Mouse (Mus musculus) brain, embryonic 18.5 days (tissue): Measurements from ENCODE around the gene Ttc41.

Experiments used
- DNase-seq: peaks from one replicate; pipeline ENCODE4 v3.0.0-alpha.2; 2012; ENCODE audit warnings: low read depth, low spot score

The Ttc41 gene

DNA sequence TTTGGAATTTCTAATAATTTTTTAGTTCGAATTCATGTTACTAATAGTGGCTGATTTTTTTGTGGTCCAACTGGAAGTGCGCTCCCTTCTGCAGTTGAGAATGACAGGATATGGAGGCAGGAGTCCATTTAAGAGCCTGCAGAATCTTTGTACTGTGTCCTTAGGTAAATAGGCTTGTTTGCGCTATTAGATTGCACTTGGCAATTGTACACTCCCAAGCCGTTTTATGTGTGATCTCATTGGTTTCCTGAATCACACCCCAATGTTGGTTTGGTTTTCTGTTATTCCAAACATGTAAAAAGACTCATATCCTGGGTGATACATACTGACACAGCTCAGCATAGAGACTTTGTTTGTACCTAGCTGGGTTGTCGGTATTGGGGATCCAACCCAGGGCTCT lies 78.0 kb downstream of the Ttc41 start:
- DNase-seq: no peak

DNA sequence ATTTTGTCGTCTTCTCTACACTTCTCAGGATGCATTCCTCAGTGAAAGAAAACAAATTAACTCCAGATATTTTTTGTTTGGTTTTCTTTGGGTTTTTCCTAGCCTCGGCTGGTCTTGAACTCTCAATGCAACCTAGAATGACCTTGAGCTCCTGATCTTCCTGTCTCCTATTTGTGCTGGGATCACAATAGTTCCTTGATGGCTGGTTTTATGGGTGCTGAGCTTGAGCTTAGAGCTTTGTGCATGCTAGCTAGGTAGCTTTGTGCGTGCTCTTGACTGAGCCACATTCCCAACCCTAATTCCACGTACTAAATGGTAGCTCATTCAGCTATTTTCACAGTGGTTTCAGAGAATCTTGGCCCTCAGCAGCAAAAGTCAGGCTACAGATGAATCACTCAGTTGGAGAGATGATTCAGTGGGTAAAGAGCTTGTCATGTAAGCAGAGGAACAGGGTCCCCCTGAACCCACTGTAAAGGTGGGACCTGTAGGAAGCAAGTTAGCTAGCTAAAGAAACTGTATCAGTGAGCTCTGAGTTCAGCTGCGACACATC lies 78.6 kb downstream of the Ttc41 start:
- no peak for DNase-seq

DNA sequence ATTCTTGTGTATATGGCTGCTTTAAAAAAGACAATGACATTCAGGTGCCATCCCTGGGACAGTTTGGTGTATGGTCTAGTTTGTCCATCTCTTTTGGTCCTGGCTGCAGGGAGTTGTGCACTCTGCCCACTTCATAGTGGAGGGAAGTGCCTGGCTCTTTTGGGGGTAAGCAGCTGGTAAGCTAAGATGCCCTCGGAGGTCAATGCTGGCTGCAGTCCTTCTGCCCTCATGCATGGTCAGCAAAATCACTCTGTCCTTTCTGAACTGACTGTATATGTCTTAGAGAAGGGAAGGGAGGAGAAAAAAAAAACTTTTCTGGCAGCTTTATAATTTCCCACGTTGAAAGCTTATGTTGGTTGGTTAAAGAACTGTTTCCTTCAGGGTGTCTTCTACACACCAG lies 79.8 kb downstream of the Ttc41 start:
- no peak for DNase-seq

DNA sequence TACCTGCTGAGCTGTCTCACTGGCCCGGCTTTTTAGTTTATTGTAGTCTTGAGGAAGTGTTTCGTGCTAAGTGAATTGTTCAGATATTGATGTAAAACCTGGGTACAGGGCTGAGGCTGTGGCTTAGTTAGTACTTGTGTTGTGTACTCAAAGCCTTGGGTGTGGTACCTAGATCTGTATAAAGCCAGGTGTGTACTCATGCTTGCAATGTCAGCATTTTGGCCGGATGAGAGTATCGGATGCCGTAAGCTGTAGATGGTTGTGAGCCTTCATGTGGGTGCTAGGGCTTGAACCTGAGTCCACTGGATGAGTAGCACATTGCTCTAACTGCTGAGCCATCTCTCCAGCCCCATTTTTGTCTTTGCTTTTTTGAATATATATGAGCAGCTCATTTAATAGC lies 80.5 kb downstream of the Ttc41 start:
- no peak for DNase-seq

DNA sequence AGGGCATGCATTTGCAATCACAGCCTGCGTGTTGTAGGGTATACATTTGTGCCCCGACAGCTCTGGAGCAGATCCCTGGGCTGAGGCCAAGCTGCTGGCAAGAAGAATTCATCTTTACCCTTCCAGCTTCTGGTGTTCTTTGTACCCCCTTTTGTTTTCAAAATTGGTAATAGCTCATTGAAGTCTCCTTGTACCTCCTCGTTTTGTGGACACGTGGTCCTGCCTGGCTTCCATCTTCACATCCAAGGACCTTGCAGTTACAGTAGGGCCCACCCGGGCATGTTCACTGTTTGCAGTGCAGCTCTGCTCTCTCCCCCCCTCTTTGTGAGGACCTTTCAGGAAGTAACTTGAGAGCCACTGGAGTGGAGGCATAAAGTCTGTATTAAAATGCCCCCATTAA lies 82.6 kb downstream of the Ttc41 start:
- DNase-seq: no peak

DNA sequence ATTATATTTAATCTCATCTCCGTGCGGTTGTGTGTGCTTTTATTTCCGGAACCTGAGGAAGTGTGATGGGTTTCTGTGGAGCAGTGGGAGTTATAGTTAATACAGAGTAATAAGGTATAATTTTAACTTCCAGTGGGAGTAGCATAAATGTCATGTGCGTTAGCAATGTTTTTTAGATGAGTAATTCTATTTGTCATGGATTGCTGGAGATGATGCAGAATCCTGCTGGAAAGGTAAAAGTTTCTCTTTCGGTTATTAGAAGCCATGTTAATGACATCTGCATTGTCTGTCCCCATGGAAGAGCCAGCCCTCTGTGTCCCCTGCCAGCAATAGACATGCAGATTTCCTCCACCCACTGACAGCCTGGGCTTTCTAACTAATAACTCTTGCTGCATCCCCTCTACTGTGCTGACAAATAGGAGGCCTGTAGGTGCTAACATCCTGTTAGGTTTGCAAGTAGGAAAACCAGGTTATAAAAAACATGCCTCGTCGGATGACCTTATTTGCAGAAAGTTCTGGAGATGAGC lies 83.6 kb downstream of the Ttc41 start:
- DNase-seq: no peak

DNA sequence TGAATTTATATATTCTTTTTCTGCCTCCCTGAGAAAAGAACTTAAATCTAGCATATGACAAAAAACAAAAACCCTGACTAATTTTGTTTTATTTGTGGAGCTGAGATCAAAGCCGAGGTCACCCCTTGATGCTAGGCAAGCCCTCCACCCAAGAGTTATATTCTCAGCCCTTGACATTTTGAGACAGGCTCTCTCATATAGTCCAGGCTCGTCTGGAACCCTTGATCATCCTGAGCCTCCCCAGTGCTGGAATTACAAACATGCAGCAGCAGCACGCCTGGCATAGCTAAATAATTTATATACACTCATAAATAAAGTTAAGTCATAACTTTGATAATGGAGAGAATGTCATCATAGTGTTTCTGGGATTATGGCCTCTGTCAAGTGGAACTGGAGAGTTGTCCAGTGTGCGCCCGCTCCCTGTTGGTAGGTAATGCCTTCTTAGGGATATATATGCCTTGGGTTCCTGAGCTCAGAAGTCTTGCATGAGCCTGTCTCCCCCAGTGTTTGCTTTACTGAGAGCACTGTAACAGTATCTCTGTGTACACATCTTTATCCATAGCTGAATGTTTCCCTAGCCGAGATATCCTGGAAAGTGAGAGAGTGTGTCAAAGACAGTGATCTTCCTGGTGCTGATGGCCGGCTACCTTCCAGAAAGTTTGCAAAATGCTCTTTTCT lies 86.0 kb downstream of the Ttc41 start:
- DNase-seq: no peak

DNA sequence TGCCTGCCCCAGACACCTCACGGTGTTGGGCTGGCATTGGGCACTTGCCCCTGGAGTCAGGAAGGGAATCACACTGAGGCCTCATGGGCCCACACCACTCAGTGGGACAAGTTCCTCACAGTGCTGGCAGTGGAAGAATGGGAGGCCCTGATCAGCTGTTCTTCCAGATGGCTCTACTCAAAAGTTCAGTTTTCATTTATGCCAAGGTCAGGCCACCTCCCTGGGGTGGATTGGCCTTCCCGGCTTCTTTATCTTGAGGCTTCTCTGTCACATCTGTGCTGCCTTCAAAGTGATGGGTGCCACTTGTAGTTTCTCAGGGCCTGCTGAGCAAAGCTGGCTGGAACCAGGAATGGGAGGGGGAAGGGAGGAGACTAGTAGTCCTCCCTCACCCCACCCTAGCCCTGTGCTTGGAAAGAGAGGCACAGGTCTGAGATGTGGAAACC lies 87.9 kb downstream of the Ttc41 start:
- DNase-seq: no peak

DNA sequence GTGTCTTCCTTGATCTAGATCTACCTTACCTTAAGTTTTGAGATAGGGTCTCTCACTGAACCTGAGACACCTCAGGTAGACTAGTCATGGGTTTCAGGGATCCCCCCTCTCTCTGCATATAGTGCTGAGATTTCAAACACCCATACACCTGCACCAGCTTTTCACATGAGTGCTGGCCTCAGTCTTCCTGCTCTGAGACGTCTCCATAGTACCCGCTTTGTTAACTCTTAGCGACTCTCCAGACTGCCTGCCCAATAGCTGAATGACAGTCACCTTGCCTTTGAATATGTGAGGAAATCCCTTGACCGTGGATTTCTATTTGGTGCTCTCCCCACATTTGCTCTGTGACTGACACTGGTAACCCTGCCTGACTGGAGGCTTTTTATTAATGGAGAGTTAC lies 88.6 kb downstream of the Ttc41 start:
- DNase-seq: no peak

DNA sequence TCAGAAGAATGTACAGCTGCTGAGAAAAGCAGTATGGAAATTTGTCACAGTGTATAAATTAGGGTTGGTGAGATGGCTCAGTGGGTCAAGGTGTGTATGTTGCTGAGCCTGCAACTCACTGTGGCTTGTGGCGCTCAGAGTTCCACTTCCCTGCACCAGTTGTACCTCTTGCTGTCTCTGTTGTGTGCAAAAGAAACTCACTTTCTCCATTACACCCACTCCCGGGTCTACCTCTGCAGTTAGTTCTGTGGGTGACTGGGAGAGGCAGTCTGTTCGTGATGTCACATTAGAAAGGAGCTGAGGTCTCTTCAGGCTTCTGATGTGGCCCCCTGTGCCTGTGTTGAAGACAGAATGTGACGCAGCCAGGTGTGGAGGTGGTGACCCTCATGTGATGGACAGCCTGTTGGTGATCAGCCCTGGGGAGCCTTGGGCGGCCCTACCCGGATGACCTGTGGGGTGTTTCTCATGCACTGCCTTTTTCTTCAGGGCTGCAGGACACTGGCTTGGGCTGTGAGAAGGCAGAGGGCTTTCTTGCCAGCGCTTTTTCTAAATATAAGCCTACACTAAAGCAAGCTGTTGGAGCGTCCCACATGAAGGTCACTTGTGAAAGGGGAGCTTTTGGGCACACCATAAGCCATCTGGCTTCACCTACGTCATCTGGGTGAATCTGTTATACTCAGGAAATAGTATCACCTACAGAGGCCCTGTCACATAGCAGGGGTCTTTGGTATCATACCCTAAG lies 89.4 kb downstream of the Ttc41 start:
- DNase-seq: no peak

DNA sequence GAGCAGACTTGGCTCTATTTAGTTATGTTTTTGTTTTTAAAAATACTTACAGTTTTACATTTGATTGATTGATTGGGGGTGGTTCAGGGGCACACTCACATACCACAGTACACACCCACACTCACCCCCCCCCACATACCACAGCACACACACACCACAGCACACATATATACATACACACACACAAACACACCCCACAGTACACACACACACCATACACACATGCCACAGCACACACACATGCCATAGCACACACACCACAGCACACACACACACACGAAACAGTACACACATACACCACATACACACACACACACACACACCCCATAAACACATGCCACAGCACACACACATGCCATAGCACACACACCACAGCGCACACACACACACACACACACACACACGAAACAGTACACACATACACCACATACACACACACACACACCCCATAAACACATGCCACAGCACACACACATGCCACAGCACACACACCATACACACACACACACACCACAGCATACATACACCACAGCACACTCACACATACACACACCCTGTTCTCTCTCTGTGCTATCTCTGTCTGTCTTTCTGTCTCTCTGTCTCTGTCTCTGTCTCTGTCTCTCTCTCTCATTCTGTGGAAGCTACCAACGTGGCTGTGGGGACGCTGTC lies 90.6 kb downstream of the Ttc41 start:
- no peak for DNase-seq

DNA sequence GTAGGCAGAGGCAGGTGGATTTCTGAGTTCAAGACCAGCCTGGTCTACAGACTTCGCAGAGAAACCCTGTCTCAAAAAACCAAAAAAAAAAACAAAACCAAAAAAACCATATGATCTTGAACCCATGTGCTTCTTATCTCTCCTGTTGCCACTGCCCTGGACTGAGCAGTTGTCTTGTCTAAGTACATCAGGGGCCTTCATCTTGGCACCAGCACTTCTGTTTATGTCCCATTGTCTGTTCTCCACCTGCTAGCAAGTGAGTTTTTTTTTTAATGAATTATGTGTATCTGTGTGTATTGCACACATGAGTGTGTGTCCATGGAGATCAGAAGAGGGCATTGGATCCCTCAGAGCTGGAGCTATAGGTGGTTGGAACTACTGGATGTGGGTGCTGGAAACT lies 101.8 kb downstream of the Ttc41 start:
- no peak for DNase-seq

DNA sequence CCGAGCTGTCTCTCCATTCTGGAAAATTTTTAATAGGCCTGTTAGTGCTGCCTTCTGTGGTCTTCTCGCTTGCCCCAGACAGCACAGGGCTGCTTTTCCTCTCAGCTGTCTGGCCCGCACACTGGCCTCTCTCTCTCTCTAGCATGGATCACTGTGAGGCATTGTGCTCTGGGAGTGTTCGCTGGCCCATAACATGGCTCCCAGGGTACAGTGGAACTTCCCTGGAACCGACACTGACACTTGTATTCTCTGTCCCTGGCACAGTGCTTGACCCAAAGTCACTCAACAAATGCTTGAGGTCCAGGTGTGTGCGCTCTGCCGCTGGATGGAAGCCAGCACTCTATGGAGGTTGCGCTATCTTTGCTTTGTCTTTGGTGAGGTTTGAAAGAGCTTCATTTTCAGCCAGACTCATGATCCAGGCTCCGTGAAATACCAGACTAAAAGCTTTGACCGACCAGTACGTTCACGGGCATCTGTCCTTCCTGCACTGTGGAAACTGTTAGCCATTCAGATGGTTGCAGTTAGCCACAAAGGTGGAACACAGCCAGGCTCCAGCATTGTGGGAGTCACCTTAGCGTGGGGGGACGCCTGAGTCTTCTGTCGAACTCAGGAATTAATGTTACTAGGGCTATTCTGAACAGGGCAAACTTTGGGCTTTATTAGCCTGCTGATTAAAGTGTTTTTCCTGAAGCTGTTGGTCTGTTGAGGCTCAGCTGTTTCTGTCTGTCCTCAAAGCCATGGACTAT lies 102.6 kb downstream of the Ttc41 start:
- no peak for DNase-seq

DNA sequence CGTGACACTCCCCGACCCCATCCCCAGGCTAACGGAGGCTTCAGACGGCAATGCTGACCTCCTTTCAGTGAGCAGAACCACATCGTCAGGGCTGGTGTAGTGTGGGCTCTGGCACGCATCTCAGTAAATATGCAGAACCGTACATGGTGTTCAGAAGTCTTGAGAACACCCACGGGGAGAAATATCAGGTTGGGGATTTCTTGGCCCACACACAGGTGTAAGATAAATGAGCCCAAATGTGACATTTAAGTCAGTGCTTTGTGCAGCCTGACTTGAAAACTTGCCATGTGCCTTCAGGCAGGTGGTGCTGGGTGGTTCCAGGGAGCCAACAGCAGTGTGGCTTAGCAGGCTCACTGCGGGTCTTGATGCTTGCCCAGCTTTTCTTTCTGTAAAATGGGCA lies 104.4 kb downstream of the Ttc41 start:
- no peak for DNase-seq

DNA sequence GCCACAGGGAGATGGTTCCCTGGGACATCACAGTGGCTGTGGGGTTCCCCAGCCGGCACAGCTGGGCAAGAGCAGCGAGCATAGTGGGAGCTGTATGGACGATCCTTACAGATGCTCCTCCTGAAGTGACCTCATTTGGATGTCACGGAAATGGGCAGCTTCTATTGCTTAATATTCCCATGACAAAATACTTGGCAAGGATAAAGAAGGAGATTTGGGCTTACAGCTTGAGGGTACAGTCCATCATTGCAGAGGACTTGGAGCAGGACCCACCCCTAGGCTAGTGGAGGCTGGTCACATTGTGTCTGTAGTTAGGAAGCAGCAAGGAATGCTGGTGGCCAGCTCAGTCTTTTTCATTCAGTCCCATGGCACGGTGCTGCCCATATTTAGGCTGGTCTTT lies 105.0 kb downstream of the Ttc41 start:
- no peak for DNase-seq

DNA sequence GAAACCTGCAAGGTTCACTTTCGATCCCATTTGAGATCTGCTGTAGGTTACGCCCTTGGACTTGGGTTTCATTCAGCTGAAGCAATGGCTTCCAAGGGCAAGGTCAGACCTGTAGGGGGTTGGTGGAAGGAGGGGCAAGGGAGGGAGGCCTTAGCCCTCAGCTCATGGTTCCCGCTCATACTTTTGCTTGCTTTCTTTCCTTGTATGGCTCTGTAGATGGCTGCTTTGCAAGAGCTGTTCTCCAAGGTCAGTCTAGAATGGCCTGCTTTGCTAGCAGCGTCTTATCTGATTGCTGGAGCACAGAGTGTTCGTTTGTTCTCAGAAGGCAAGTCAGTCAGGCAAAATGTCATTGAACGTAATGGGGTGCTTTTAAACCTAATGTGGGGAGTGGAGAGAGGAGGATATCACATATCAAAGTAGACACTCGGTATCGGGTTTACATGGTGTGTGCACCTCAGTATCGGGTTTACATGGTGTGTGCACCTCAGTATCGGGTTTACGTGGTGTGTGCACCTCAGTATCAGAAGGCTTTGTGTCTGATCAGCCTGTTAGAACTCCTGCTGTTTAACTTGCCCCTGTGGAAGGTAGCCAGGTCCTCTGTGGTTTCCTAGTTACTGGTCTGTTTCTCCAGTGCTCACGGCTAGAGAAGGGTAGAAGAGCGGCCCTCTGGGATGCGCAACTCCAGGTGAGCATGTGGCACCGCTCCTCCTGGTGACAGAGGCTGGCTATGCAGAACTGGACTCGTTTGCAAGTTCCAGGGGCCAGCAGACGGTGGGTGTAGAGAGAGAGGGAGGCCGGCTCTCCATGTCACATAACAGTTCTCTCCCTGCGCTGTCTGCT lies 108.9 kb downstream of the Ttc41 start:
- no peak for DNase-seq

DNA sequence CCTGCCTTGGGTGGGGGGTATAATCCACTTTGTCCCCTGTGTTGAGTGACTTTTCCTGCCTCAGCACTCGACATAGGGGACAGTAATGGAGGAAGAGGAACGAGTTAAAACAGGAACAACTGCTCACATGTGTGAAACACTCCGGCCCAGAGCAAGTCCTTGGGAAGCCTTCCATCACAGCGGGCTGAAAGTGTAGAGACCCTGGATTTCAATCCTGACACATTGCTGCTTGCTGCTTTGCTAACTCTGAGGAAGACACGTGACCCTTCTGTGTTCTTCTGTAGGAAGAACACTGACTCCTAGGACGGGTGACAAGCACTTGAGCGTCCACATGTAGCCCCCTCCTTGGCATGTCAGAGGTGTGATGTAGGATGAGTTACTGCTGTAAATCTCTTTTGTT lies 109.5 kb downstream of the Ttc41 start:
- DNase-seq: no peak

DNA sequence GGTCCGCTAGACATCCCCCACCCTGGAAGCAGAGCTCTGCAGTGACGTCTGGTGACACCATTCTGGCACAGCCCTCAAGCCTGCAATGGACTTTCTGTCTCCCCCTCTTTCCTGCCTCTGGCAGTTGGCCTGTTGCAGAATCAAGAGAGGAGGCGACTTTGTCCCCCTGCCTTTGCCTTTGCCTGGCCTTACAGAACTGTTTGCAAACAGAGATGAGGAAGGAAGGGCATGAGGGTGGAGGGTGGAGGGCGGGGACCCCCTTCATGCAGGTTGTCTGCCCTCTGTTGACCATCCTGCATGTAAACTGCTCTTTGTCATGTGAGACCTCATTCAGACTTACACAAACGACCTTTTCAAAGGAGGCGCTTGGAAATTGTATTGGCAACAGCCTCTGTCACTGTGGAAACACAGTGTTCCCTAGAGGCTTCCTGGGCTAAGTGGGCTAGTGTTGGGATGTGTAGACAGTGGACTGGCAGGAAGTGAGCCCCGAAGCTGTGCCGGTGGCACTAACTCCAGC lies 114.1 kb downstream of the Ttc41 start:
- DNase-seq: peak; percentile 45

DNA sequence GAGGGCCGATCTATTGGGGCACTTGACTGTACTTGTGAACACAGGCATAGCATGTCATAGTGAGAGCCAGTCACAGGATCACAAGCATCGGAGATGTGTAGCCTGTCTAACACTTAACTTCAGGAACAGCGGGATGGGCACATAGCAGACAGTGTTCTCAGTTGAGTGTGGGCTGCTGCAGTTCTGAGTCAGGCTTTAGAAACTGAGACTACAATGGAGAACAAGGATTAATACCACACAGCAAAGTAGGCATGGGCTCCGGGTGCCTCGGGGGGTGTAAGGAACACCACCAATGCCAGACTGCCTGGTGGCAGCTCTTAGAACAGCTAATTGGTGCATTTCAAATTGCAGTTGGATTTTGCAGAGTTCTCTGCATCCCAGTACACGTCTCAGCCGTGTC lies 115.4 kb downstream of the Ttc41 start:
- DNase-seq: no peak

DNA sequence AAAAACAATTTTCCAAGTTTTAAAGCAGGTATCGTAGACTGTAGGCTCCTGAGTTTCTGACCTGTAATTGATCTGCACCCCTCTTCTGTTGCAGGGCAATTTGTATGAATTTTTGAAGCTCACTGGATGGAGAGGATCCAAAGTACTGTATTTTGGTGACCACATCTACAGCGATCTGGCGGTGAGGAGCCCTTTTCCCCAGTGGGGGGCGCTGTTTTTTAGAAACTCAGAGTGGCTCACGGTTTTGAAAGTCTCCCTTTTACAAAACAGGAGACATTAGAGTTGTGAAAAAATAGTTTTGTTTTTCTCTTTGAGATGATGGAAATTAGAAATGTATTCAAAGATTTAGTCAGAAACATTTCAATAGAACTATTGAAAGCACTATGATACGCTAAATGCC lies 118.5 kb downstream of the Ttc41 start:
- DNase-seq: no peak

DNA sequence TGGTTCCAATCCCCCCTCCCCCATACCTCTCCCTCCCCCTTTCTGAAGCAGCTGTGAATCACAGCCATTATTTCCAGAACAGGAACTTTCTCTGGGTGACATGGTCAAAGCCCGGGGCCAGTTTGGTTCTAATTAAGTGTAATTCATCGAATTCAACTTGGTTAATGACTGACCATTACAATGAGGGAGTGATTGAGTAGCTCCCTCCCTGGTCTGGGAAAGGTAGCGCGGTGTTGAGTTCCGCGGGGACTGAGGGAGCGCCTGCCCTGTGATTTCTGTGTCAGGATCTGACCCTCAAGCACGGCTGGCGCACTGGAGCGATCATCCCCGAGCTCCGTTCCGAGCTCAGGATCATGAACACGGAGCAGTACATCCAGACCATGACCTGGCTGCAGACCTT lies 119.3 kb downstream of the Ttc41 start:
- DNase-seq: no peak
